Mouse (Mus musculus) spleen, adult 2 months (tissue): ENCODE results near the gene Creb1. TPM values are rescaled to one million over a fixed set of nuclear protein-coding genes. Genes with fewer than 3 reads are reported as not detected.
A peak's percentile ranks its signal among the peaks of the same experiment; 100 is the strongest.

Source experiments
- DNase-seq, 2 experiments: peaks; one replicate each; pipeline versions ENCODE4 v3.0.0 to v3.0.0-alpha.2; 2012 to 2021; ENCODE audit warnings: low spot score in 2 of 2, low read depth in 1 of 2
- H3K27ac ChIP-seq: fragments of 200-500 bp; 2 replicates; pipeline ENCODE4 v1.5.1; 2012; ENCODE audit warnings: low read length, inconsistent platforms; ENCODE audit not compliant: insufficient read depth
- H3K27me3 ChIP-seq: fragments of 200-500 bp; 2 replicates; pipeline ENCODE4 v1.6.1; 2012; ENCODE audit warnings: mild to moderate bottlenecking, moderate library complexity, low read length, inconsistent platforms; ENCODE audit not compliant: control insufficient read depth, insufficient read depth
- H3K36me3 ChIP-seq: fragments of 200-500 bp; 2 replicates; pipeline ENCODE4 v1.6.1; 2012; ENCODE audit warnings: mild to moderate bottlenecking, low read length, inconsistent platforms; ENCODE audit not compliant: control insufficient read depth, insufficient read depth
- H3K4me1 ChIP-seq: fragments of 200-500 bp; 2 replicates; pipeline ENCODE4 v1.6.1; 2011; ENCODE audit warnings: inconsistent platforms; ENCODE audit not compliant: control insufficient read depth, insufficient read depth, insufficient read length
- H3K4me3 ChIP-seq: fragments of 200-500 bp; 2 replicates; pipeline ENCODE4 v1.5.1; 2011; ENCODE audit warnings: mild to moderate bottlenecking, inconsistent platforms; ENCODE audit not compliant: insufficient read depth, insufficient read length; ENCODE audit errors: extremely low read depth
- CTCF ChIP-seq: fragments of 200-500 bp; IDR thresholded peaks from 2 replicates; pipeline ENCODE4 v1.5.1; 2011; ENCODE audit warnings: mild to moderate bottlenecking, inconsistent platforms; ENCODE audit not compliant: insufficient read depth, insufficient read length, insufficient replicate concordance; ENCODE audit errors: extremely low read depth
- POLR2A ChIP-seq: fragments of 200-500 bp; IDR thresholded peaks from 2 replicates; pipeline ENCODE4 v1.6.1; 2011; ENCODE audit warnings: low read depth, low read length, inconsistent platforms
- WGBS: fragments of 180-500 bp; shearing (Covaris S2); methylation state at CpG from one replicate; pipeline ENCODE4 v1.1.7; 2018; 5-methylcytosine and 5-hydroxymethylcytosine counted together
- polyA plus RNA-seq: library from polyadenylated mRNA; depleted of rRNA; stranded (reverse); fragments of >200 nt; gene quantifications from 2 replicates; pipeline ENCODE4 v1.2.3, GENCODE M21; 2012

The Creb1 gene
- polyA plus RNA-seq, 1 experiment, result 26.1 TPM

- H3K36me3 ChIP-seq, result no peaks in the 10 kb centered on the region
- H3K4me1 ChIP-seq, result no peaks in the 10 kb centered on the region
- DNase-seq, result no peak
- WGBS, result 85% methylated on average over 6 of the region's 6 CpGs
- H3K27me3 ChIP-seq, result no peaks in the 10 kb centered on the region
- peak overlapping the region; percentile 86; the same call in 1 of the 2 replicates for H3K4me3 ChIP-seq
- no peak for TF ChIP-seq POLR2A
- no peak for TF ChIP-seq CTCF
- peak overlapping the region; percentile 23; the same call in 1 of the 2 replicates for H3K27ac ChIP-seq
Measured at GRCm38 (mm10) chr1:64616076-64616475, 83.6 kb downstream of the Creb1 start.

- TF ChIP-seq CTCF (no peak), POLR2A (no peak)
Measured at GRCm38 (mm10) chr1:64616531-64616880, 84.1 kb downstream of the Creb1 start.

GRCm38 (mm10) chr1:64616881-64617714, 84.7 kb downstream of the Creb1 start, which contains the start of gene Mettl21a:
Mettl21a (minus strand) TSS chr1:64617242.
- DNase-seq, result peak; percentile 35 to 72
- peak within 1 kb of the TSS; percentile 86 for H3K4me3 ChIP-seq
- WGBS, result under 1% methylated on average over 72 of the region's 72 CpGs
- no peaks in the 10 kb centered on the region for H3K27me3 ChIP-seq
- H3K27ac ChIP-seq, result peak within 1 kb of the TSS; percentile 88
- no peaks in the 10 kb centered on the region for H3K36me3 ChIP-seq
- no peak for TF ChIP-seq CTCF
- TF ChIP-seq POLR2A, result peak; percentile 62
- H3K4me1 ChIP-seq, result no peaks in the 10 kb centered on the region

More at GRCm38 (mm10) chr1:64616531-64616880, 84.1 kb downstream of the Creb1 start:
- 7% methylated on average over 8 of the region's 8 CpGs for WGBS
- Histone ChIP-seq H3K4me1 (no peaks in the 10 kb centered on the region), H3K27ac (peak overlapping the region; percentile 74), H3K36me3 (no peaks in the 10 kb centered on the region), H3K27me3 (no peaks in the 10 kb centered on the region), H3K4me3 (peak overlapping the region; percentile 86)
- no peak for DNase-seq

GRCm38 (mm10) chr1:64617715-64617984, 85.2 kb downstream of the Creb1 start:
- Histone ChIP-seq H3K27me3 (no peaks in the 10 kb centered on the region), H3K4me1 (no peaks in the 10 kb centered on the region), H3K4me3 (peak overlapping the region; percentile 86), H3K27ac (peak overlapping the region; percentile 88), H3K36me3 (no peaks in the 10 kb centered on the region)
- peak; percentile 89 for TF ChIP-seq CTCF
- no peak for TF ChIP-seq POLR2A
- peak; percentile 22 to 66 for DNase-seq
- under 1% methylated on average over 15 of the region's 15 CpGs for WGBS

GRCm38 (mm10) chr1:64618226-64618625, 85.8 kb downstream of the Creb1 start:
- 42% methylated on average over 3 of the region's 3 CpGs for WGBS
- no peak for DNase-seq
- Histone ChIP-seq H3K27ac (no peak overlapping the region), H3K4me3 (no peak overlapping the region), H3K4me1 (no peaks in the 10 kb centered on the region), H3K36me3 (no peaks in the 10 kb centered on the region), H3K27me3 (no peaks in the 10 kb centered on the region)
- TF ChIP-seq POLR2A, result no peak

DNA sequence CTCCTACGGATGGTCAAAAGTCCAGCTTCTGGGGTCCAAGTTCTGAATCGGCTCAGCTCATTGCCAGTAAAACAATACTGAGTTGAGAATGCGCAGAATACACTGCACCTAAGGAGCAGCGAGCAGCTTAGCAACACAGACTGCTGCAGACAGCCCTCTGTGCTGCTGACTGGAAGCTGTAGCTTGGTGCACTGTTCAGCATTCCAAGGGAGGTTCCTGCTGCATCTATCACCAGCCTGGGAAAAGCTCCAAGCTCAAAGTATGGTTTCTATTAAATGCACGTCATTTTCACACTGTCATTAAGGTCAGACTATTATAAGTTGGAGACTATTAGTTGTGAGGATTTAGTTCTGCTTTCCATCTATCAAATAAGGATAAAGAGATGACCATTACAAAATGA, 88.7 kb downstream of the Creb1 start:
- H3K4me1 ChIP-seq, result no peaks in the 10 kb centered on the region
- no peaks in the 10 kb centered on the region for H3K27me3 ChIP-seq
- TF ChIP-seq POLR2A (no peak), CTCF (no peak)
- no peaks in the 10 kb centered on the region for H3K36me3 ChIP-seq
- H3K27ac ChIP-seq, result no peak overlapping the region
- WGBS, result 87% methylated on average over 5 of the region's 5 CpGs
- no peak for DNase-seq
- H3K4me3 ChIP-seq, result no peak overlapping the region
